Mouse (Mus musculus): Measurements from ENCODE around the gene Bex1. TPM values are rescaled to one million over a fixed set of nuclear protein-coding genes. Genes with fewer than 3 reads are reported as not detected.

Gene Bex1
- polyA plus RNA-seq, 1 experiment from 2014 or later: 53.0 TPM

DNA sequence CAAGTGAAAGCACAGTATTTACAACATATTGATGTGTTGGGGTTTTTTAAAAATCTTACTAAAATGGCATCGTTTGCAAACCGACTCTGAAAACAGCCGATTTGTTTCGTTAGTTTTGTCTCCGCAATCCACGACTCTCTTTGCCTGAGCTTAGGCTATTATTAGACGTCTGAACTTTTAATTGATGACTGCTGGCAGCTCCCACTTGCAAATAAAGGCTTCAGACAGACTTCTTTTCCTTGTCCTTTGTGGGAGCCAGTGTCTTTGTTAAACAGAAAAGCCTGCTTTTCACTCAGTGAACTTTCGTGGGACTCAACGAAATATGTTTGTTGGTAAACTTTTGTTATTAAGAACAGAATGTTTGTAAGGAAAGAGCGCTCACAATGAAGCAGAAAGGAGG, 42.5 kb downstream of the Bex1 start:
- Histone ChIP-seq H3K9ac (ENCODE audit: low read depth, low read length) (peak overlapping the region; percentile 32; the same call in 1 of the 2 replicates), H3K4me1 (replicated peaks; ENCODE audit: insufficient read depth, low read length) (no peaks in the 10 kb centered on the region; the same call in 1 of the 2 replicates), H3K4me2 (ENCODE audit: low read length) (peak overlapping the region; percentile 53), H3K9me3 (replicated peaks; ENCODE audit: low read length) (no peaks in the 10 kb centered on the region), H3K27ac (peak overlapping the region; percentile 89; the same call in 1 of the 2 replicates), H3K36me3 (ENCODE audit: insufficient read depth, low read length) (no peaks in the 10 kb centered on the region), H3K4me3 (replicated peaks; ENCODE audit: low read depth, low read length) (peak overlapping the region; percentile 58), H3K27me3 (ENCODE audit: insufficient read depth, low read length) (no peaks in the 10 kb centered on the region)
- DNase-seq (ENCODE audit: low spot score) (peak; percentile 62), ATAC-seq (replicated peaks; ENCODE audit: low FRiP score, low read depth) (no peak)
- WGBS: 35% methylated on average over 10 of the region's 10 CpGs
- no peak for TF ChIP-seq CTCF (IDR thresholded peaks at IDR 0.05; ENCODE audit: low read depth)

DNA sequence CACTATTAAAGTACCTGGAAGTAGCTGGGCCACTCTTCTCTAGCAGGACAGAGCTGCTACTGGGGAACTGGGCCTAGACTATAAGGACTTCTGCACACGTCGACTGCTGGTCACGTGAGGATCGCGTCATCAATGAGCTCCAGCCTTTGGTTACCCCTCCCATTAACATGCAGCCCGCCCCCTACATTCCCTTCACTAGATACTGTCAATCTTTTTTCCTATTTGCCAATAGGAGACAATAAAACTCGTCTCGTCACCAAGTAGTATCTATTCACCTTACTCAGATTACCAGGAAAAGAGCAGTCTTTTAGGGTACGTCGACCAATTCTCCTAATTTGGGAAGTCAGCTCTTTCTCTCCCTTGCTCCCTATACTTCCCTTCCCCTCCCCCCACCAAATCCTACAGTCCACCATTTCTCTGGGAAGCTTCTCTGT, 43.2 kb downstream of the Bex1 start, which contains the start of gene Tceal8:
TSS of gene Tceal8 (minus strand) at position 225 of the 434 bp plus-strand sequence.
- Histone ChIP-seq H3K9me3 (replicated peaks; ENCODE audit: low read length) (no peaks in the 10 kb centered on the region), H3K27me3 (ENCODE audit: insufficient read depth, low read length) (no peaks in the 10 kb centered on the region), H3K36me3 (ENCODE audit: insufficient read depth, low read length) (no peaks in the 10 kb centered on the region), H3K9ac (ENCODE audit: low read depth, low read length) (peak within 1 kb of the TSS; percentile 78), H3K4me2 (ENCODE audit: low read length) (peak within 1 kb of the TSS; percentile 53), H3K4me3 (replicated peaks; ENCODE audit: low read depth, low read length) (peak within 1 kb of the TSS; percentile 58), H3K27ac (peak within 1 kb of the TSS; percentile 89), H3K4me1 (replicated peaks; ENCODE audit: insufficient read depth, low read length) (no peaks in the 10 kb centered on the region; the same call in 1 of the 2 replicates)
- peak; percentile 95 for ATAC-seq (replicated peaks; ENCODE audit: low FRiP score, low read depth)
- peak; percentile 42; the same call in 1 of the 2 replicates for TF ChIP-seq CTCF (IDR thresholded peaks at IDR 0.05; ENCODE audit: low read depth)
- WGBS: 22% methylated on average over 10 of the region's 10 CpGs
- peak; percentile 95 for DNase-seq (ENCODE audit: low spot score)

DNA sequence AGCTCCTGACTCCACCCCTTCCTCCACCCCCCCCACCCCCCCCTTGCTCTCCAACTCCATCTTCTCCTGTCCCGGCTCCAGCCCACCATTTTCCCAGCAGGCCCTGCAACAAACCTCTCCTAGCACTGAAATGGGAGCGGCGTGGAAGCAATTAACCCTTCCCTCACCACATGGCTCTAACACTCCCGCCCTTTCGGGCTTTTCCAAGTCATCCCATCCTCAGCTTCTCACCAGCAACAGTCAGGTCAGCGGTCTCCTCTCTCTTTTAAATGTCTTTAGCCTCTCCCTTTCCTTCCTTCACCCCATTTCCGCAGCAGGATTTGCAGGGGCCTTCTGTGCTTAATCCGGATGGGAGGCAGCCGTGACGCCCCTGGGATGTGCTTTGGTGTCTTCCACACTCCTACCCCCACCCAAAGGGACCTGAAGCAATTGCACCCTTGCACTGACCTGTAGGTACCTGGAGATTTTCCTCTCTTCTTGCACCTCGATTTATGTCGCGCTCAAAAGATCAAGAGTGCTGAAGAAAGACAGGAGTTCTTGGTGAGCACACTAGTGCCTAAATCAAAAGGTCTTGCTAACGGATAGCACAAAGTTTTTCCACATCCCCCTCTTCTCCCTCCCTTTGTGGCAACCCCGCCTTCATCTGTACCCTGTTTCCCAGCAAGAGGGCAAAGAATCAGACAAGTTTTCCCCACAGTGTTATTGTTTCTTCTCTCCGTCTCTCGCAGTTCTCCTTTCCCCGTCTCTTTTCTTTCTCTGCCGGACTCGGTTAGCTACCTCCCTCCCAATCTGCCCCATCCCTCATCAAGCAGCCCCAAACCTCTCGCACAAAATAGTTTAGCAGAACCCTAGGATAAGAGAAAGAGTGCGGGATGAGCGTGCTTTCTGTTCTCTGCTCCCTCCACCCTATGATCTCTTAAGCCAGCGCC, 43.9 kb downstream of the Bex1 start:
- no peaks in the 10 kb centered on the region for H3K36me3 ChIP-seq (ENCODE audit: insufficient read depth, low read length)
- DNase-seq (ENCODE audit: low spot score) (peak; percentile 91), ATAC-seq (replicated peaks; ENCODE audit: low FRiP score, low read depth) (peak; percentile 75)
- H3K9me3 ChIP-seq (replicated peaks; ENCODE audit: low read length): no peaks in the 10 kb centered on the region
- peak overlapping the region; percentile 78 for H3K9ac ChIP-seq (ENCODE audit: low read depth, low read length)
- H3K27ac ChIP-seq: peak overlapping the region; percentile 89
- H3K4me3 ChIP-seq (replicated peaks; ENCODE audit: low read depth, low read length): peak overlapping the region; percentile 58
- no peak for TF ChIP-seq CTCF (IDR thresholded peaks at IDR 0.05; ENCODE audit: low read depth)
- H3K4me2 ChIP-seq (ENCODE audit: low read length): peak overlapping the region; percentile 53
- H3K27me3 ChIP-seq (ENCODE audit: insufficient read depth, low read length): no peaks in the 10 kb centered on the region
- H3K4me1 ChIP-seq (replicated peaks; ENCODE audit: insufficient read depth, low read length): no peaks in the 10 kb centered on the region; the same call in 1 of the 2 replicates
- 28% methylated on average over 24 of the region's 24 CpGs for WGBS

- peak overlapping the region; percentile 42; the same call in 1 of the 2 replicates for H3K27ac ChIP-seq
- no peaks in the 10 kb centered on the region for H3K9me3 ChIP-seq (replicated peaks; ENCODE audit: low read length)
- no peak for ATAC-seq (replicated peaks; ENCODE audit: low FRiP score, low read depth)
- no peaks in the 10 kb centered on the region for H3K36me3 ChIP-seq (ENCODE audit: insufficient read depth, low read length)
- TF ChIP-seq CTCF (IDR thresholded peaks at IDR 0.05; ENCODE audit: low read depth): no peak
- WGBS: 64% methylated on average over 10 of the region's 10 CpGs
- peak overlapping the region; percentile 53 for H3K4me2 ChIP-seq (ENCODE audit: low read length)
- no peak overlapping the region for H3K9ac ChIP-seq (ENCODE audit: low read depth, low read length)
- no peak for DNase-seq (ENCODE audit: low spot score)
- no peaks in the 10 kb centered on the region for H3K27me3 ChIP-seq (ENCODE audit: insufficient read depth, low read length)
- H3K4me3 ChIP-seq (replicated peaks; ENCODE audit: low read depth, low read length): peak overlapping the region; percentile 58
- H3K4me1 ChIP-seq (replicated peaks; ENCODE audit: insufficient read depth, low read length): no peaks in the 10 kb centered on the region; the same call in 1 of the 2 replicates
These were observed 44.7 kb downstream of the Bex1 start for GRCm38 (mm10) chrX:136170625-136171024.

Small RNA genes lying within 50 kb of the gene (microRNA-seq; reads per million reads assigned to microRNA genes)
- not detected for gene Mir6383

Other genes starting within 250 kb of the Bex1 start
- 111 and 117 TPM in 2 replicates for gene Arxes2, start 221.7 kb downstream of the Bex1 start, polyA plus RNA-seq (2015; fragmentation: Nextera tagmentation; extraction: Ambion mirVana)
- 24.6 and 25.5 TPM in 2 replicates for gene Arxes1, start 182.1 kb downstream of the Bex1 start, polyA plus RNA-seq (2015; fragmentation: Nextera tagmentation; extraction: Ambion mirVana)
- 74.9 and 76.2 TPM in 2 replicates for gene Bex2, start 147.3 kb downstream of the Bex1 start, polyA plus RNA-seq (2015; fragmentation: Nextera tagmentation; extraction: Ambion mirVana)
- 0.04 TPM in 1 of 2 replicates, not detected in the other for gene Nxf3, start 130.3 kb downstream of the Bex1 start, polyA plus RNA-seq (2015; fragmentation: Nextera tagmentation; extraction: Ambion mirVana)
- gene Bex4, start 76.5 kb downstream of the Bex1 start, polyA plus RNA-seq (2015; fragmentation: Nextera tagmentation; extraction: Ambion mirVana): 59.2 and 59.8 TPM in 2 replicates
- gene Tceal8, start 43.2 kb downstream of the Bex1 start, polyA plus RNA-seq (2015; fragmentation: Nextera tagmentation; extraction: Ambion mirVana): 206 and 209 TPM in 2 replicates
- 2.6 and 2.9 TPM in 2 replicates for gene Tceal5, start 11.6 kb downstream of the Bex1 start, polyA plus RNA-seq (2015; fragmentation: Nextera tagmentation; extraction: Ambion mirVana)
- gene Tceal7, start 734 bp downstream of the Bex1 start, polyA plus RNA-seq (2015; fragmentation: Nextera tagmentation; extraction: Ambion mirVana): 0.16 TPM in 1 of 2 replicates, not detected in the other
- gene Tceal9, start 29.6 kb upstream of the Bex1 start, polyA plus RNA-seq (2015; fragmentation: Nextera tagmentation; extraction: Ambion mirVana): 579 and 580 TPM in 2 replicates
- gene Bex3, start 54.7 kb upstream of the Bex1 start, polyA plus RNA-seq (2015; fragmentation: Nextera tagmentation; extraction: Ambion mirVana): 430 and 466 TPM in 2 replicates